Mouse (Mus musculus) layer of hippocampus, adult 9-10 months (tissue): ENCODE results near the gene Cfap157.

Experiments
- DNase-seq: peaks from one replicate; pipeline ENCODE4 v3.0.0; 2022; ENCODE audit warnings: low spot score

Cfap157 gene

DNA sequence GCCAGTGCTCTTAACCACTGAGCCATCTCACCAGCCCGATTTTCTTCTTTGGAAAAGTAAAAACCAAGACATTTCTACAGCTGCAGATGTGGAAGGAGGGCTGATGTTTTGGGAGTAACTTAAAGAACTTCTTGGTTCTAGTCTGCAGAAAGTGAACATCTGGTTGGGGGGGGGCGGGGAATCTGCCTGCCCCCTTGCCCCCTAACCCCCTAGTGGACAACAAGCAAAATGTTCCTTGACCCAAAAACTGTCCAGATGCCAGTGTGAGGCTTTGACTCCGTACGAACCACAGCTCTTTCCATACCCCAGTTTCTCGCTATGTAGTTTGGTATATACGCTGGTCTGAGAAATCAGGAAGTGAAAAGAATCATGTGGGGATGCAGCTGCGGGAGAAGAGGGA, 34.0 kb downstream of the Cfap157 start:
- no peak for DNase-seq

DNA sequence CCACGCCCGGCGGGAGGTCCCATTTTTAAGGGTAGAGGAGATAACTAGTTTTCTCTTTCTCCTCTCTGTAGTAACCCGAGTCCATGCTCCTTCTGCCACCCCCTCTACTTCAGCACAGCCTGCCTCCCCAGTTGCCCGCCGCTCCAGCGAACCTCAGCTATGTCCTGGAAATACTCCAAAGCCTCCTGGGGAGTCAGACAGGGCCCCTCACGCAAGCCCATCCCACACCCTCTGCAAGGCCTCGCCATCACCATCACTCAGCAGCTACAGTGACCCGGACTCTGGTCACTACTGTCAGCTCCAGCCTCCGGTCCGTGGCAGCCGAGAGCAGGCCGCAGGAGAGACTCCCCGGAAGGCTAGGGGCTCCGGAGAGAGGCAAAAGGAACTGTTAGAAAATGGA, 35.1 kb downstream of the Cfap157 start:
- DNase-seq = no peak

DNA sequence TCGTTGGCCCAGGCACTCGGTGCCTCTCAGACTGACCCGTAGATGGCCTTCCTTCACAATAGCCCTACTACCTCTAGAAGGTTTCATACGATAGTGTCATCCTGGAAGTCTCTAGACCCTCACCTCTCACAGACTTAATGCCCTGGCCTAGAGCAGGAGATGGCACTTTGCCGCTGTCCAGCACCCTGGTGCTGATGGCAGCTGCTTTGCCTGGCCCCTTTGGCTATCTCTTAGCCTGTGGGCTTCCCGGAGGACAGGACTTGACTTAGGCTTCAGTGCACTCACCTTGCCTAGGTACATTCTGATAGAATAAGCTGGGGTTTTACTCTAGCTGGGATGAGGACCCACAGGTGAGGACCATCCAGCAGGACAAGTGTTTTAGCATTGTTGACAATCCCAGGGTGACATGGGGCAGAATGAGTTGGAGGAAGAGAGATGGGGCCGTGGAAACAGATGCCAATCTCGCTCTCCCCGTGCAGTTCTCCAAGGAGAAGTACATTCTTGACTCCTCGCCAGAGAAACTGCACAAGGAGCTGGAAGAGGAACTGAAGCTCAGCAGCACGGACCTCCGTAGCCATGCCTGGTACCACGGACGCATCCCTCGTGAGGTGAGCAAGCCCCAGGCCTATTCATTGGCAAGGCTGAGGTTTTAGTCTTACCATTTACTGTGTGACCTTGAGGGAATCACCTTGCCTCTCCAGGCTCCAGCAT, 39.8 kb downstream of the Cfap157 start:
- no peak for DNase-seq

- no peak for DNase-seq
Observed at GRCm38 (mm10) chr2:32742173-32742531, 42.1 kb downstream of the Cfap157 start.

GRCm38 (mm10) chr2:32741273-32742172, 42.7 kb downstream of the Cfap157 start:
- DNase-seq = no peak

GRCm38 (mm10) chr2:32740916-32741272, 43.3 kb downstream of the Cfap157 start, which contains the start of gene 6330409D20Rik:
Gene 6330409D20Rik, minus strand, starts transcription at chr2:32741016.
- DNase-seq = no peak

DNA sequence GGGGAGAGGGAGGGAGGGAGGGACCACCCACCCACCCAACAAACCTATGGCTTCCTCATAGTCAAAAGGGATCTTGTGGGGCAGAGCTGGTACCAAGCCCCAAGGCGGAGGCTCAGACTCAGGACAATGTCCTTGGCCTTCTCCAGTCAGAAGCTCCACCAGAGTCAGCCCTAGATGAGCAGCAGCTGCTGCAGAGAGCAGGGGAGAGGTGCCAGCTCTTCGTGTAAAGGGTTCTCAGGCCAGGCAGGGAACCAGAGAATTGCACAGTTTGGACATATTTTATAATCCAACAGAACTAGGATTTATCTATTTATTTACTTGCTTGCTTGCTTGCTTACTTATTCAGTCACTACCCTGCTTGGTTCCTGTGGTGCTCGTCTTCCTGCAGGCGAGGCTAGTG, 44.9 kb downstream of the Cfap157 start:
- no peak for DNase-seq

DNA sequence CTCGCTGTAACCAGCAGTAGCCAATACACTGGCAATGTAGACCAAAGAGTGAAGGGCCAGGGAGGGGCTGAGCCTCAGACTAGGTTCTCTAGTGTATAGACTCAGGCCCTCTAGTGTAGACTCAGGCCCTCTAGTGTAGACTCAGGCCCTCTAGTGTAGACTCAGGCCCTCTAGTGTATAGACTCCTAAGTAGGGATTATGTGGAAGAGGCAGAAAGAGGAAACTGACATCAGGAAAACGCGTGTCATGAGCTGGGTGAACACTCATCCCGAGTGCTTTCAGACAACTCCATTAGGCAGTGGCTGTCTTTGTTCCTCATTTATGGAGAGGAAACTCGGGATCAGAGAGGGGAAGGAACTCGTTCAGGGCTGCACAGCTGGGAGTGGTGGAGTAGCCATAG, 47.2 kb downstream of the Cfap157 start:
- no peak for DNase-seq

GRCm38 (mm10) chr2:32736306-32736829, 47.9 kb downstream of the Cfap157 start:
- DNase-seq = no peak

DNA sequence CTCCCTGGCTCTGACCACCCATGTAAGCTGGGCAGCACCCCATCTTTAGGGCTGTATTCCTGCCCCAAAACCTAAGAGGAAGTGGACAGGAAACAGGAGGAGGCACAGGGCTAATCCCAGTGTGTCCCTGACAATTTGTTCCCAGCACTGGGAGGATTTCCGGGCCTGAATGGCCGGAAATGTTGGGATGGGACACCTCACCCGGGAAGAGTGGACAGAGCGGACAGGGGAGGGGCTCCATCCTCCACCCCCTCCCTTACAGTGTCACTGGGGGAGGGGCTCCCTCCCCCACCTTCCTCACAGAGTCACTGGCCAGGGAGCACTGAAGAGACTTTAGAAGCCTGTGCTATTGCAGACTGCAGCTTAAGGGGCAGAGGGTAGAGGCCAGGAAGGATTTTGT, 49.3 kb downstream of the Cfap157 start:
- no peak for DNase-seq

DNA sequence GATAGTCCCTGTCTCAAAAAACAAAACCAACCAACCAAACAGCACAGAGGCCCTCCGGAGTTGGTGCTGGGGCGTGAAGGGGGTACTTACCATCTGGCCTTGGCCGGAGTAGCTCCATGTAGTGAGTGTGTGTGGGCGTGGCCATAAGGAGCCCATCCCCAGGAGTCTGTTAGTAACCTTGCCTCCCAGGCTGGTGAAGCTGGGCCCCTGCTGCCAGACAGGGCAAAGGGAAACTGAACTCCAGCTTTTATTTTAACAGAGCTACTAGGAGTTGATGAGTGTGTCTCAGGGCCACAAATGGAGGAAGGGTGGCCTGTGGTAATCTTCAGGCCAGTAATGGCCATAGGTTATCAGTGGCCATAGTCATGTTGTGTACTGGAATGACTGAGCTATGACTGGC, 49.7 kb downstream of the Cfap157 start:
- no peak for DNase-seq

- no peak for DNase-seq
Observed at GRCm38 (mm10) chr2:32732695-32733094, 51.5 kb downstream of the Cfap157 start.

DNA sequence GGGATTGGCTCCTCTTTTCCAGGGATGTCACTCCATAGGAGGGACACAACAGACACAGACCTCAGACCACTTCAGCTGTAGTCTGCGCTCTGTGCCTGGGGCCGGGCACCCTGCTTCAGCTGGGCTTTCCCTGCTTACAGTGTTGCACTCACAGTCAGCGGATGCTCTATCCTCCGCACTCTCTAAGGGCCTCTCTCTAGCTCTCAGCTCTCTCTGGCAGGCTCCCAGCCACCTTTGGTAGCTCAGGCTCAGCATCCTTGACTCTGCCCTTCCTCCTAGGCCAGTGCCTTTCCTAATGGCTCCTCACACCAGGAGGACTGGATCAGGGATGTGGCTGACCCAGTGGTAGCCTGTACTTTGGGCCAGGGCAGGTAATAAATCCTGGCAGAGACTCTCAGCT, 52.3 kb downstream of the Cfap157 start:
- DNase-seq = no peak

GRCm38 (mm10) chr2:32730854-32731253, 53.4 kb downstream of the Cfap157 start:
- no peak for DNase-seq

DNA sequence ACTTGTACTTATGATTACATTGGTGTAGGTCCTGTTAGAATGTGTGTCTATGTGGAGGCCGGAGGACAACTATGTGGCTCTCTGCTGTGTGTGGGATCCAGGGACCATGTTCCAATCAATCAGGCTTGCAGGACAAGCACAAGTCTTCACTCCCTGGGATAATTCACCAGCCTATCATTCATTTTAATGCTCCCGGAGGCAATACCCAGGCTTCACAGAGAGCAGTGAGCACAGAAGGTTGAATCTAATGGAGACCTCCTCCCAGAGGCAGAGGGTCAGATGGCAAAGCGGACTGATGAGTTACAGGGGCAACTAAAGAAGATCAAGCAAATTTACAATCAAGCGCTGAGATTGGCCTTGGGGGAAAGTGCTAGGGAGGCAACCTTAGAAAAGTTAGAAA, 54.7 kb downstream of the Cfap157 start:
- no peak for DNase-seq

DNA sequence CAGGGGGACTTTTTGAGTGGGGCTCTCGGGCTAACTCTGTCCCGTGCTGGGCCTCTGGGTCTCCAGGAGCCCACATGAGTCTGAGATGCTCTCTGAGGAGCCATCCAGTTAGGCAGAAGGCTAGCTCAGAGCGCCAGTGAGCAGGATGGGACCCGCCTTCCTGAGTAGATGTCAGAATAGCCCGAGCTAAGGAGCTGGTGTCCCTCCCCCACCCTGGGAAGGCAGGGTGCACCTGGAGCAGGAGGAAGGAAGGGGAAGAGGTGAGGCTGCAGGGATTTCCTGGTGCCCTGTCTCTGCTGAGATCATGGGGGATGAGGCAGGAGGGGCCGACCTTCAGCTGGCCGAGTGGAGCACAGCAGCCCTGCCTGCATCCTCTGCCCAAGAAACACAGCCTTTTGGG, 55.8 kb downstream of the Cfap157 start:
- DNase-seq = no peak

- DNase-seq = peak; percentile 51
Observed at GRCm38 (mm10) chr2:32727435-32727834, 56.8 kb downstream of the Cfap157 start.
